Mouse (Mus musculus): Measurements from ENCODE around the gene Fam83f. TPM values are rescaled to one million over a fixed set of nuclear protein-coding genes. Genes with fewer than 3 reads are reported as not detected.

The Fam83f gene
- polyA plus RNA-seq, 1 experiment: 1.1 TPM

GRCm38 (mm10) chr15:80645006-80645797, 26.4 kb upstream of the Fam83f start:
- peaks cover 60% of the 10 kb centered on the region for H3K36me3 ChIP-seq (ENCODE audit: control insufficient read depth, insufficient read depth, low read length)
- TF ChIP-seq CTCF (IDR thresholded peaks at IDR 0.05; ENCODE audit: extremely low read depth, insufficient read depth, insufficient read length, insufficient replicate concordance) (no peak), POLR2A (IDR thresholded peaks at IDR 0.05; ENCODE audit: low read depth, low read length) (no peak)
- 82% methylated on average over 17 of the region's 17 CpGs for WGBS
- no peaks in the 10 kb centered on the region for H3K27me3 ChIP-seq (ENCODE audit: control insufficient read depth, insufficient read depth, low read length)
- H3K27ac ChIP-seq (ENCODE audit: insufficient read depth, low read length): no peak overlapping the region
- H3K4me3 ChIP-seq (ENCODE audit: extremely low read depth, insufficient read depth, insufficient read length): no peak overlapping the region
- no peak for DNase-seq (ENCODE audit: low read depth in 1 of 2, low spot score in 2 of 2)
- H3K4me1 ChIP-seq (ENCODE audit: control insufficient read depth, insufficient read depth, insufficient read length): no peaks in the 10 kb centered on the region

- no peaks in the 10 kb centered on the region for H3K27me3 ChIP-seq (ENCODE audit: control insufficient read depth, insufficient read depth, low read length)
- peaks cover 49% of the 10 kb centered on the region for H3K36me3 ChIP-seq (ENCODE audit: control insufficient read depth, insufficient read depth, low read length)
- H3K27ac ChIP-seq (ENCODE audit: insufficient read depth, low read length): no peak overlapping the region
- no peaks in the 10 kb centered on the region for H3K4me1 ChIP-seq (ENCODE audit: control insufficient read depth, insufficient read depth, insufficient read length)
- no peak overlapping the region for H3K4me3 ChIP-seq (ENCODE audit: extremely low read depth, insufficient read depth, insufficient read length)
- 85% methylated on average over 15 of the region's 15 CpGs for WGBS
- no peak for DNase-seq (ENCODE audit: low read depth in 1 of 2, low spot score in 2 of 2)
- no peak for TF ChIP-seq CTCF (IDR thresholded peaks at IDR 0.05; ENCODE audit: extremely low read depth, insufficient read depth, insufficient read length, insufficient replicate concordance)
- TF ChIP-seq POLR2A (IDR thresholded peaks at IDR 0.05; ENCODE audit: low read depth, low read length): no peak
Observed at GRCm38 (mm10) chr15:80648977-80649606, 22.6 kb upstream of the Fam83f start.

- H3K36me3 ChIP-seq (ENCODE audit: control insufficient read depth, insufficient read depth, low read length): peaks cover 37% of the 10 kb centered on the region
- DNase-seq (ENCODE audit: low read depth in 1 of 2, low spot score in 2 of 2): no peak
- TF ChIP-seq POLR2A (IDR thresholded peaks at IDR 0.05; ENCODE audit: low read depth, low read length): no peak
- TF ChIP-seq CTCF (IDR thresholded peaks at IDR 0.05; ENCODE audit: extremely low read depth, insufficient read depth, insufficient read length, insufficient replicate concordance): no peak
- no peak overlapping the region for H3K4me3 ChIP-seq (ENCODE audit: extremely low read depth, insufficient read depth, insufficient read length)
- H3K4me1 ChIP-seq (ENCODE audit: control insufficient read depth, insufficient read depth, insufficient read length): no peaks in the 10 kb centered on the region
- 85% methylated on average over 2 of the region's 2 CpGs for WGBS
- H3K27ac ChIP-seq (ENCODE audit: insufficient read depth, low read length): no peak overlapping the region
- no peaks in the 10 kb centered on the region for H3K27me3 ChIP-seq (ENCODE audit: control insufficient read depth, insufficient read depth, low read length)
Observed at GRCm38 (mm10) chr15:80650412-80650811, 21.2 kb upstream of the Fam83f start.

- no peak for TF ChIP-seq POLR2A (IDR thresholded peaks at IDR 0.05; ENCODE audit: low read depth, low read length)
- TF ChIP-seq CTCF (IDR thresholded peaks at IDR 0.05; ENCODE audit: extremely low read depth, insufficient read depth, insufficient read length, insufficient replicate concordance): no peak
- Histone ChIP-seq H3K4me3 (ENCODE audit: extremely low read depth, insufficient read depth, insufficient read length) (no peak overlapping the region), H3K27me3 (ENCODE audit: control insufficient read depth, insufficient read depth, low read length) (no peaks in the 10 kb centered on the region), H3K36me3 (ENCODE audit: control insufficient read depth, insufficient read depth, low read length) (peaks cover 7% of the 10 kb centered on the region; the same call in 1 of the 2 replicates), H3K4me1 (ENCODE audit: control insufficient read depth, insufficient read depth, insufficient read length) (no peaks in the 10 kb centered on the region), H3K27ac (ENCODE audit: insufficient read depth, low read length) (no peak overlapping the region)
- no peak for DNase-seq (ENCODE audit: low read depth in 1 of 2, low spot score in 2 of 2)
- WGBS: 74% methylated on average over 8 of the region's 8 CpGs
Observed at GRCm38 (mm10) chr15:80653865-80654264, 17.8 kb upstream of the Fam83f start.

- H3K27ac ChIP-seq (ENCODE audit: insufficient read depth, low read length): no peak overlapping the region
- WGBS: 83% methylated on average over 6 of the region's 6 CpGs
- H3K4me3 ChIP-seq (ENCODE audit: extremely low read depth, insufficient read depth, insufficient read length): no peak overlapping the region
- no peak for TF ChIP-seq CTCF (IDR thresholded peaks at IDR 0.05; ENCODE audit: extremely low read depth, insufficient read depth, insufficient read length, insufficient replicate concordance)
- no peak for TF ChIP-seq POLR2A (IDR thresholded peaks at IDR 0.05; ENCODE audit: low read depth, low read length)
- no peaks in the 10 kb centered on the region for H3K36me3 ChIP-seq (ENCODE audit: control insufficient read depth, insufficient read depth, low read length)
- H3K27me3 ChIP-seq (ENCODE audit: control insufficient read depth, insufficient read depth, low read length): no peaks in the 10 kb centered on the region
- DNase-seq (ENCODE audit: low read depth in 1 of 2, low spot score in 2 of 2): no peak
- H3K4me1 ChIP-seq (ENCODE audit: control insufficient read depth, insufficient read depth, insufficient read length): no peaks in the 10 kb centered on the region
Observed at GRCm38 (mm10) chr15:80658815-80659471, 12.7 kb upstream of the Fam83f start.

GRCm38 (mm10) chr15:80660963-80661362, 10.7 kb upstream of the Fam83f start:
- Histone ChIP-seq H3K27ac (ENCODE audit: insufficient read depth, low read length) (no peak overlapping the region), H3K4me1 (ENCODE audit: control insufficient read depth, insufficient read depth, insufficient read length) (no peaks in the 10 kb centered on the region), H3K36me3 (ENCODE audit: control insufficient read depth, insufficient read depth, low read length) (no peaks in the 10 kb centered on the region), H3K27me3 (ENCODE audit: control insufficient read depth, insufficient read depth, low read length) (no peaks in the 10 kb centered on the region), H3K4me3 (ENCODE audit: extremely low read depth, insufficient read depth, insufficient read length) (no peak overlapping the region)
- 80% methylated on average over 4 of the region's 4 CpGs for WGBS
- no peak for DNase-seq (ENCODE audit: low read depth in 1 of 2, low spot score in 2 of 2)
- no peak for TF ChIP-seq POLR2A (IDR thresholded peaks at IDR 0.05; ENCODE audit: low read depth, low read length)
- TF ChIP-seq CTCF (IDR thresholded peaks at IDR 0.05; ENCODE audit: extremely low read depth, insufficient read depth, insufficient read length, insufficient replicate concordance): no peak
